Comparison of ENCODE assay signal across 17 mouse cellular contexts in genomic region chr14:97813557-97813956, GRCm38 (mm10).
DNase-seq lines count a peak whose midpoint lies in the region; ATAC-seq and TF ChIP-seq lines count a peak whose summit lies in the region.
"Had no signal": no experiment of that assay in that cellular context is flagged by ENCODE, and none has a peak within 500 bp of the region (broad histone marks: within the 10 kb centered on the region; RNA-seq: fewer than 3 reads in every experiment).

No protein-coding gene starts in this region.

- peaks cover 3% of the 10 kb centered on the region; the same call in 1 of the 2 replicates for H3K4me1 ChIP-seq in forebrain, embryonic 14.5 days (ENCODE audit: control insufficient read depth, insufficient read depth, low read length)
- no peaks in the 10 kb centered on the region for H3K4me1 ChIP-seq in forebrain, embryonic 11.5 days (replicated peaks; ENCODE audit: control insufficient read depth, insufficient read depth, low read length)
- H3K4me1 ChIP-seq in hindbrain, postnatal 0 days (ENCODE audit: insufficient read depth, low read length) = no peaks in the 10 kb centered on the region
- no peaks in the 10 kb centered on the region for H3K4me1 ChIP-seq in hindbrain, embryonic 10.5 days (replicated peaks)
- H3K4me1 ChIP-seq: stomach, embryonic 15.5 days had no signal

- WGBS in forebrain, embryonic 14.5 days = 37% methylated on average over 11 of the region's 11 CpGs
- WGBS in forebrain, embryonic 11.5 days = 81% methylated on average over 11 of the region's 11 CpGs
- WGBS in hindbrain, postnatal 0 days = 39% methylated on average over 11 of the region's 11 CpGs
- WGBS in hindbrain, embryonic 10.5 days = 84% methylated on average over 11 of the region's 11 CpGs

- ATAC-seq in forebrain, embryonic 14.5 days = peak; percentile 40; the same call in 1 of the 2 replicates
- ATAC-seq in forebrain, embryonic 11.5 days (replicated peaks; ENCODE audit: low FRiP score) = no peak
- ATAC-seq in hindbrain, postnatal 0 days = no peak
- ATAC-seq: activated CD4-positive, CD25-positive, alpha-beta regulatory T cell, adult 4 months had no signal

- H3K9ac ChIP-seq in forebrain, embryonic 14.5 days (ENCODE audit: low read length) = no peak overlapping the region
- H3K9ac ChIP-seq in forebrain, embryonic 11.5 days (ENCODE audit: low read length) = no peak overlapping the region
- H3K9ac ChIP-seq in hindbrain, postnatal 0 days (replicated peaks; ENCODE audit: low read length) = no peak overlapping the region
- H3K9ac ChIP-seq: heart, embryonic 13.5 days; liver, embryonic 14.5 days; stomach, embryonic 15.5 days had no signal

- no peak overlapping the region for H3K27ac ChIP-seq in forebrain, embryonic 14.5 days (ENCODE audit: low read depth, low read length)
- H3K27ac ChIP-seq in forebrain, embryonic 11.5 days (ENCODE audit: low read depth, low read length) = no peak overlapping the region
- no peak overlapping the region for H3K27ac ChIP-seq in hindbrain, postnatal 0 days
- H3K27ac ChIP-seq in hindbrain, embryonic 10.5 days = no peak overlapping the region
- H3K27ac ChIP-seq: heart, embryonic 13.5 days; liver, embryonic 14.5 days; stomach, embryonic 15.5 days had no signal

- peak; percentile 70 for DNase-seq in forebrain, embryonic 14.5 days (ENCODE audit: low spot score)
- DNase-seq in forebrain, embryonic 11.5 days (ENCODE audit: low spot score) = no peak
- peak; percentile 49 for DNase-seq in hindbrain, postnatal 0 days (ENCODE audit: low spot score)
- DNase-seq in hindbrain, embryonic 10.5 days (ENCODE audit: low spot score) = no peak
- peak; percentile 39 for DNase-seq in retina, postnatal 1 day
- no peak for DNase-seq in retina, embryonic 14.5 days (ENCODE audit: low spot score)
- no peak for DNase-seq in right cerebral cortex, postnatal 36 days (ENCODE audit: low spot score in 2 of 2)
- DNase-seq: gastrocnemius, postnatal 25 days; kidney, adult 11 months; kidney, postnatal 4 days; lung, postnatal 36 days; thymus, postnatal 36 days had no signal

- no peak for TF ChIP-seq CTCF in hindbrain, postnatal 0 days (IDR thresholded peaks at IDR 0.05; ENCODE audit: low read depth)

- no peaks in the 10 kb centered on the region for H3K36me3 ChIP-seq in forebrain, embryonic 14.5 days (ENCODE audit: control insufficient read depth, insufficient read depth, low read length)
- no peaks in the 10 kb centered on the region for H3K36me3 ChIP-seq in forebrain, embryonic 11.5 days (ENCODE audit: control insufficient read depth, insufficient read depth, low read length)
- no peaks in the 10 kb centered on the region for H3K36me3 ChIP-seq in hindbrain, postnatal 0 days (ENCODE audit: insufficient read depth, low read length)
- H3K36me3 ChIP-seq in hindbrain, embryonic 10.5 days = peaks cover 3% of the 10 kb centered on the region; the same call in 1 of the 2 replicates
- H3K36me3 ChIP-seq: heart, embryonic 13.5 days; stomach, embryonic 15.5 days had no signal

- H3K4me2 ChIP-seq in forebrain, embryonic 14.5 days (ENCODE audit: low read length) = no peak overlapping the region; the same call in 1 of the 2 replicates
- H3K4me2 ChIP-seq in forebrain, embryonic 11.5 days (ENCODE audit: low read depth, low read length, severe bottlenecking) = no peak overlapping the region
- H3K4me2 ChIP-seq in hindbrain, postnatal 0 days (ENCODE audit: low read depth, low read length) = peak overlapping the region; percentile 16; the same call in 1 of the 2 replicates
- H3K4me2 ChIP-seq: heart, embryonic 13.5 days; stomach, embryonic 15.5 days had no signal

- no peaks in the 10 kb centered on the region for H3K27me3 ChIP-seq in forebrain, embryonic 14.5 days (replicated peaks; ENCODE audit: control insufficient read depth, insufficient read depth, low read length)
- no peaks in the 10 kb centered on the region for H3K27me3 ChIP-seq in forebrain, embryonic 11.5 days (ENCODE audit: control insufficient read depth, insufficient read depth, low read length)
- H3K27me3 ChIP-seq in hindbrain, postnatal 0 days (ENCODE audit: insufficient read depth, low read length) = no peaks in the 10 kb centered on the region
- no peaks in the 10 kb centered on the region for H3K27me3 ChIP-seq in hindbrain, embryonic 10.5 days (ENCODE audit: insufficient read depth, poor library complexity, severe bottlenecking)
- H3K27me3 ChIP-seq: heart, embryonic 13.5 days; stomach, embryonic 15.5 days had no signal

- no peaks in the 10 kb centered on the region for H3K9me3 ChIP-seq in forebrain, embryonic 14.5 days (replicated peaks; ENCODE audit: control insufficient read depth, low read length)
- H3K9me3 ChIP-seq in forebrain, embryonic 11.5 days (ENCODE audit: control insufficient read depth, low read length) = no peaks in the 10 kb centered on the region
- H3K9me3 ChIP-seq in hindbrain, postnatal 0 days (ENCODE audit: low read length) = no peaks in the 10 kb centered on the region
- H3K9me3 ChIP-seq in hindbrain, embryonic 10.5 days = no peaks in the 10 kb centered on the region
- H3K9me3 ChIP-seq: heart, embryonic 13.5 days; stomach, embryonic 15.5 days had no signal

- no peak overlapping the region for H3K4me3 ChIP-seq in forebrain, embryonic 14.5 days (ENCODE audit: low read depth, low read length)
- H3K4me3 ChIP-seq in forebrain, embryonic 11.5 days (ENCODE audit: low read depth, low read length) = no peak overlapping the region
- H3K4me3 ChIP-seq in hindbrain, postnatal 0 days (ENCODE audit: low read length) = no peak overlapping the region
- no peak overlapping the region for H3K4me3 ChIP-seq in hindbrain, embryonic 10.5 days
- H3K4me3 ChIP-seq: erythroblast, embryonic 14.5 days; heart, embryonic 13.5 days; stomach, embryonic 15.5 days had no signal

Comparison
In these comparisons a context has a peak if more than half of its experiments do, and no peak if none do; other contexts are left out.
1. DNase-seq: peak in forebrain, embryonic 14.5 days (single experiment), hindbrain, postnatal 0 days (single experiment) and retina, postnatal 1 day (single experiment); none in forebrain, embryonic 11.5 days (single experiment), hindbrain, embryonic 10.5 days (single experiment), retina, embryonic 14.5 days (single experiment) and right cerebral cortex, postnatal 36 days (0 of 2).